Mouse (Mus musculus) heart, postnatal 25 days (tissue): ENCODE data around the gene Spatc1l. TPM values are rescaled to one million over a fixed set of nuclear protein-coding genes. Genes with fewer than 3 reads are reported as not detected.

Experiments used
- DNase-seq: peaks from one replicate; pipeline ENCODE4 v3.0.0; 2022; ENCODE audit warnings: low spot score
- intact Hi-C: fragments of 180-260 bp; cut with DNase I; formaldehyde crosslinking; loops from one replicate; pipeline ENCODE4 v1.15.1; 2025
- total RNA-seq, 2 experiments: library from RNA; stranded (reverse); gene quantifications; 2 replicates each; pipeline ENCODE4 v1.2.3; 2021

Spatc1l gene
- total RNA-seq, 2 experiments from 2014 or later = not detected

DNA sequence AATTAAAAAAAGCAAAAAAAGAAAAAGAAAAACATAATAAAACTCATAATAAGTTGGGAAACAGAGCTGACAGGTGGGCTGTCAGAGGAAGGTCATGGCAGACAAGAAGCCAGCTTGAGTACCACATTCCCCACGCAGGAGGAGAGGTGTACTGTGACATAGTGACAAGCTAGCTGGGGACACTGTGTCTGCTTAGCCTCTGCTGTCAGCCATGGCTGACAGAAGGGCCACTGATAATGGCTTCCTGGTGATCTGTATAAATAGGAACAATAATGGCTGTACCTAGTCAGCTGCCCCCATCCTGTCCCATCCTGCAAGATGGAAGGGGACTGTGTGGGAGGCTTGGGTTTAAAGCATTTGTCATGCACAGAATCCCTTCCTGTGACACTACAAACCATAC, 24.1 kb downstream of the Spatc1l start:
- DNase-seq = no peak
- intact Hi-C loops = no loop called here

GRCm38 (mm10) chr10:76590197-76590596, 28.1 kb downstream of the Spatc1l start:
- no peak for DNase-seq
- intact Hi-C loops = no loop called here

DNA sequence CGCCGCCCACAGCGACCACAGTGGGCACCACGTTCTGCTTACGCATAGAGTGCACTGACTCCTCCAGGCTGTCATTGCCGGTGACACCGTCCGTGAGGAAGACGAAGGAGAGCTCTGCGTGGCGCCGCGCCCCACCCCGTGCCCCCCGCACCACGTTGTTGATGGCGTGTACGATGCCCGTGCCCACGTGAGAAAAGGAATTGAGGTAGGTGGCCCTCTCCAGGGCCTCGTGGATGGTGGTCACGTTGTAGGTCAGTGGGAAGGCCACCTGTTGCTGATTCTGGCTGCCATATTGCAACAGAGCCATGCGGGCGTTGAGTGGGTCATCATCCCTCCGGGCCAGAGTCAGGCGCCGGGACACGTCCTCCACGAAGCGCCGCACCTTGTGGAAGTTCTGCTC, 34.3 kb downstream of the Spatc1l start:
- intact Hi-C loops = no loop called here
- DNase-seq = no peak

DNA sequence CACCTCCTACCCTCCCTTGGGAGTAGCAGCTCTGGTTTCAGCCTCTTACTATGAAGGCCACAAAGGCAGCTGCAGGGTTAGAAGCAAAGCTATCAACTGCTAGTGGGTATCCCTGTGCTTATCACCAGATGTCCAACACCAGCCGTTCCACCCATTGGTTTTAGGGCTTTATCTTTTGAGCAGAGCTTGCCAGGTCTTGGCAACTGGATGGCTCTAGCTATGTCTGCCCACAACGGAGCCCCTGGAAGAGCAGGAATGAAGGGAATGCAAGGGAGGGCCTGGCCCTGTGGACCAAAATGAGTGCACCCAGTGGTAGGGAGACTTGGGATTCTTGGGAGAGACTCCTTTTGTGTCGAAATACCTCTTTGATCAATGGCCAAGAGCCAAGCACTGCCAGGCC, 40.6 kb downstream of the Spatc1l start:
- intact Hi-C loops = no loop called here
- DNase-seq = no peak

- no peak for DNase-seq
- intact Hi-C loops = no loop called here
Measured at GRCm38 (mm10) chr10:76612473-76612872, 50.4 kb downstream of the Spatc1l start.

Other genes with a start within 250 kb of the Spatc1l start
- 10 to 100 TPM; 12.5 TPM for gene Dip2a, start 217.0 kb upstream of the Spatc1l start, total RNA-seq
- gene AC141477.1, start 121.8 kb upstream of the Spatc1l start, total RNA-seq = not detected
- gene Pcnt, start 119.5 kb upstream of the Spatc1l start, total RNA-seq = 10 to 100 TPM; 38.1 to 47.4 TPM
- gene 2610028H24Rik, start 113.2 kb upstream of the Spatc1l start, total RNA-seq = under 1 TPM in 1 of 2 experiments, not detected in 1; 0.26 TPM
- gene Mcm3ap, start 93.3 kb upstream of the Spatc1l start, total RNA-seq = 10 to 100 TPM; 22.8 to 27.1 TPM
- 1 to 10 TPM; 3.5 to 4.2 TPM for gene Ybey, start 93.2 kb upstream of the Spatc1l start, total RNA-seq
- 1 to 10 TPM; 7.3 to 7.4 TPM for gene Lss, start 30.7 kb upstream of the Spatc1l start, total RNA-seq
- gene Ftcd, start 13.4 kb downstream of the Spatc1l start, total RNA-seq = not detected
- gene Col6a2, start 61.4 kb downstream of the Spatc1l start, total RNA-seq = 100 to 1,000 TPM in 1 of 2 experiments, 10 to 100 TPM in 1; 94.0 to 106 TPM
- 10 to 100 TPM; 83.0 to 93.0 TPM for gene Col6a1, start 163.9 kb downstream of the Spatc1l start, total RNA-seq